Mouse (Mus musculus) spleen, postnatal 10 days (tissue): ENCODE results near the gene Tmem156.
"Not testable (repeated sequence)": the region's sequence is repeated elsewhere in the genome, so short reads cannot be mapped to it uniquely, and the experiment has no call there.

ENCODE experiments used
- DNase-seq, 2 experiments: peaks; one replicate each; pipeline ENCODE4 v3.0.0; 2021 to 2022; ENCODE audit warnings: low spot score in 2 of 2

Gene Tmem156

GRCm38 (mm10) chr5:65091921-65092320, at the start of gene Tmem156:
Tmem156 (minus strand) TSS chr5:65092132.
- DNase-seq: no peak

DNA sequence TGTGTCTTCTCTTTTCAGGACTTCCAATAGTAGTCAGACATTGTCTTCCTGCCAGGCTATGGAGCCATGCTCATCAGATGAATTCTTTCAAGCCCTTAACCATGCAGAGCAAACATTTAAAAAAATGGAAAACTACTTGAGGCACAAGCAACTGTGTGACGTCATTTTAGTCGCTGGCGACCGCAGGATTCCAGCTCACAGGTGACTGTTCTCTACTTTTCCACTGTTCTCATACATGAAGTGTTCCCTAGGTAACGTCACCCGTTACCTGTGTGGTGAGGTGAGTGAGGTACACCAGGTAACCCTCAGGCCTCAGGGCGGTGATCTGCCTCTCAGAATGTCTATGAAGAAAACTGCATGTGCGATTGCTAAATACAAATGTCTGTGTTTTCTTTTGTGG, 49.3 kb upstream of the Tmem156 start:
- DNase-seq: no peak

DNA sequence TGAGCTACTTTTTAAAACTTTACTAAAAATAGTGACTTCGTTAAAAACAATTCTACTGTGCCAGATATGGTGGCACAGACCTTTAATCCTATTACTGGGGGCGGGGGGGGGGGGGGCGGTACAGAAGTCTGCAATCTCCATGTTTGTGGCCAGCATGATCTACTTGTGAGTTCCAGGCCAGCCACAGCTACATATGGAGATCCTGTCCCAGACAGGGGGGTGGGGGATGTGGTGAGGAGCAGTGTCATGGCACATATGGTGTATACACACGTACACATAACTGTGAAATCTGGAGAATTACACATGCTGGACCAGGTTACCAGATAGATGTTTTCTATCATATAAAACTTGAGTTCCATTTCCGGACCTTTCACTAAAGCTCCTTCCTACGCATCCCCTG, 45.1 kb upstream of the Tmem156 start:
- no peak for DNase-seq

- DNase-seq: no peak
These were observed 44.2 kb upstream of the Tmem156 start for GRCm38 (mm10) chr5:65136159-65136558.

- DNase-seq: no peak
These were observed 39.4 kb upstream of the Tmem156 start for GRCm38 (mm10) chr5:65131211-65131879.

- DNase-seq: no peak
These were observed 38.7 kb upstream of the Tmem156 start for GRCm38 (mm10) chr5:65130528-65131210.

GRCm38 (mm10) chr5:65128481-65128880, 36.5 kb upstream of the Tmem156 start:
- no peak for DNase-seq

GRCm38 (mm10) chr5:65126137-65126536, 34.2 kb upstream of the Tmem156 start:
- DNase-seq: no peak

GRCm38 (mm10) chr5:65122616-65123015, 30.7 kb upstream of the Tmem156 start:
- no peak for DNase-seq

- no peak for DNase-seq
These were observed 28.0 kb upstream of the Tmem156 start for GRCm38 (mm10) chr5:65119918-65120317.

- DNase-seq: no peak
These were observed 27.6 kb upstream of the Tmem156 start for GRCm38 (mm10) chr5:65119495-65119894.

- no peak for DNase-seq
These were observed 24.9 kb upstream of the Tmem156 start for GRCm38 (mm10) chr5:65116789-65117188.

- no peak for DNase-seq
These were observed 21.4 kb upstream of the Tmem156 start for GRCm38 (mm10) chr5:65113323-65113722.

DNA sequence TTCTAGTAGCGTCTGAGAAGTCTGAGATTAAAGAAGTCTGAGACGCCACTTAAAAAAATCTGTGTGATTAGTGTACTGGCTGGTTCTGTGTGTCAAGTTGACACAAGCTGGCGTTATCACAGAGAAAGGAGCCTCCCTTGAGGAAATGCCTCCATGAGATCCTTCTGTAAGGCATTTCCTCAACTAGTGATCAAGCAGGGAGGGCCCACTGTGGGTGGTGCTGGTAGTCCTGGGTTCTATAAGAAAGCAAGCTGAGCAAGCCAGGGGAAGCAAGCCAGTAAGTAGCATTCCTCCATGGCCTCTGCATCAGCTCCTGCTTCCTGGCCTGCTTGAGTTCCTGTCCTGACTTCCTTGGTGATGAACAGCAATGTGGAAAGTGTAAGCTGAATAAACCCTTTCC, 20.3 kb upstream of the Tmem156 start:
- DNase-seq: not testable (repeated sequence)

DNA sequence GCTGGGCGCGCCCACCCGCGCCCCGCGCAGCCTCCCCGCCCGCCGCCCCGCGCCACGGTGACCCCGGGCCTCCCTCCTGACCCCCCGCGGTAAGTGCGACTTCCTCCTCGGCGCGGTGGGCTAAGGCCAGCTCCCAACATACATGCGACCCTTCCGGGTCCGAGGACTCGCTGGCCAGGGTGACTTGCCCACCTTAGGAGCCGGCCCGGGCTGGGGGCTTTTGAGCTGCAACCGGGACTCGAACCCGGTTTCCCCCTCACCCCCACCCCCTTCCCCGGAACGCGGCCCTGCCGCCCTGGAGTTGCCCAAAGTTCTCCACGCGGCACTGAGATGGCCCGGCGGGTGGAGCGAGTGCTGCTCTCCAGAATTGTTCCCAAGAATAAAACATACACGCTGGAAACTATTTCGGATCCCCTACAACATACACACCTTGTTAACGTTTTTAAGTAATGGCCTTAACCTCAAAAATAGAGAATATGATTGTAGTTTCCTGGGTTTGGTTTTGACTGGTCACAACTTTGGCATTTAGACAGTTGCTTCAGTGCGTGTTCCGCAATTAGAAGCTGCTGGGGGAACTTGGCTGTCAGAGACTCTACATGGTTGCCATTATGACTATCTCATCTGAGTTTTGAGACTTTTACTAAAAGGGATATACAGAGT, 16.0 kb upstream of the Tmem156 start:
- DNase-seq: peak; percentile 38 to 51

GRCm38 (mm10) chr5:65106876-65107772, 15.2 kb upstream of the Tmem156 start, which contains the start of gene Klhl5:
Klhl5 (plus strand) TSS chr5:65107539.
- DNase-seq: peak; percentile 72 to 90

DNA sequence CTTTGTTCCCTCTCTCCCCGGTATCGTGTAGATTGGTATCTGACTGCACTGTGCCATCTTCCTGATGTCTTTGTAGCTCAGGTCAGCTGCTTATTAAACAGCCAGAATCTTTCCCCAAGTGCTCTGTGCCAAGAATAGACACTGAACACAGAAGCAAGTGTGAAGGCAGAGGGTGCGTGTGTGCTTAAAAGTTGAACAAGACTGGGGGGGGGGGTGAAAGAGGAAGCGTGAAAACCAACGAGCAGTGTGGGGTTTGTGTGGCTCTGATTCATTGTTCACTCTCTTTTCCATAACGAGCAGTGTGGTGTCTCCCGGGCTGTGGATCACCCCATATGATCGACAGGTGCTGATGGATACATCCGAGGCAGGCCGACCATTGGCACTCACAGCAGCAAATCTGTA, 10.7 kb upstream of the Tmem156 start:
- peak in 1 of 2 experiments; percentile 32 for DNase-seq

GRCm38 (mm10) chr5:65102026-65102640, 10.2 kb upstream of the Tmem156 start:
- DNase-seq: peak in 1 of 2 experiments; percentile 18

GRCm38 (mm10) chr5:65101621-65102020, 9.7 kb upstream of the Tmem156 start:
- DNase-seq: peak in 1 of 2 experiments; percentile 27

DNA sequence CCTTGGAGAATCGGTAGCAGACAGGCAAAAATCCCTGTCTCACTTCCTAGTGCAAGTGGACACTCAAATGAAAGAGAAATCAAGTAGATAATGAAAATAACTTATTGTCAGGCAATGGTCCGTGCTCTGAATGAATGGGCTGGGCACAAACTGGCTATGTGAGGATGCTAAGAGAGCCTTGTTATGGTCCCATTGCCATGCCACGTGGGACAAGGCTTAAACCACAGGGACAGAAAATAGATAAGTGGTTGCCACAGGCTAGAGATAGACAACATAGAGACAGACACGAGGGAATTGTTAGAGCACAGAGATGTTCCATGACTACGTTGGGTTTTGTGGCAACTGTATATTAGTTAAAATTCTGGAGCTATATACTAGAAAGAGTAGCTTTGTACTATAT, 9.3 kb upstream of the Tmem156 start:
- no peak for DNase-seq

DNA sequence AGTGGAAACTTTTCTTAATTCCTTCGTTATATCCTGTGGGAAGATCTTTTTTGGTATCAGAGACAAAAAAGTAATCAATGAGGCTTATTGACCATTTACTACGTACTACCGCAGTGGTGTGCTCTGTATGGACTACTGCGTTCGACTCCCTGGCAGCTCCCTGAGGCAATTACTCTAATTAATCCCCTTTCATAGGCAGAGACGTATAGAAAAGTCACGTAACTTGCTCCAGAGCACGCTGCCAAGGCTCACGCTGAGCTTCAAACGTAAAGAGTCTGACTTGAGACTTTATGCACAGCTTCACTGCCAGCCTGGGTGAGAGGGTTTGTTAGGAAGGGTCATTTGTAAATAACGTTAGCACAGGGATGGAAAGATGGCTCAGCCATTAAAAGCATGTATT, 8.1 kb upstream of the Tmem156 start:
- DNase-seq: no peak
